Mouse (Mus musculus): Measurements from ENCODE around the gene Prune1. TPM values are rescaled to one million over a fixed set of nuclear protein-coding genes. Genes with fewer than 3 reads are reported as not detected.

Prune1 gene
- polyA plus RNA-seq, 1 experiment from 2014 or later, result 29.8 TPM

GRCm38 (mm10) chr3:95313476-95313875 lies 31.6 kb upstream of the Prune1 start:
- Histone ChIP-seq H3K4me1 (ENCODE audit: control insufficient read depth in 2 of 2, insufficient read depth in 2 of 2, low read length in 2 of 2) (peaks cover 21 to 26% of the 10 kb centered on the region in 2 experiments), H3K9me3 (ENCODE audit: control insufficient read depth, low read length) (no peaks in the 10 kb centered on the region), H3K27ac (replicated peaks in 1 of 2; ENCODE audit: control insufficient read depth in 1 of 2, insufficient read depth in 1 of 2, low read depth in 2 of 2, low read length in 2 of 2) (no peak overlapping the region), H3K27me3 (ENCODE audit: control insufficient read depth, insufficient read depth, low read length) (no peaks in the 10 kb centered on the region), H3K36me3 (ENCODE audit: control insufficient read depth, insufficient read depth, low read length) (no peaks in the 10 kb centered on the region), H3K9ac (ENCODE audit: low read length) (no peak overlapping the region), H3K4me2 (ENCODE audit: low read length) (no peak overlapping the region), H3K4me3 (ENCODE audit: control insufficient read depth in 1 of 2, insufficient read depth in 1 of 2, low read depth in 1 of 2, low read length in 2 of 2) (no peak overlapping the region)
- 51% methylated on average over 7 of the region's 7 CpGs for WGBS
- ATAC-seq (ENCODE audit: insufficient number of reproducible peaks, insufficient read depth, low FRiP score, low read depth), result no peak

- WGBS, result 60% methylated on average over 6 of the region's 6 CpGs
- peaks cover 14 to 17% of the 10 kb centered on the region in 2 experiments for H3K4me1 ChIP-seq (ENCODE audit: control insufficient read depth in 2 of 2, insufficient read depth in 2 of 2, low read length in 2 of 2)
- H3K4me2 ChIP-seq (ENCODE audit: low read length), result no peak overlapping the region
- no peaks in the 10 kb centered on the region for H3K36me3 ChIP-seq (ENCODE audit: control insufficient read depth, insufficient read depth, low read length)
- no peaks in the 10 kb centered on the region for H3K27me3 ChIP-seq (ENCODE audit: control insufficient read depth, insufficient read depth, low read length)
- no peak for ATAC-seq (ENCODE audit: insufficient number of reproducible peaks, insufficient read depth, low FRiP score, low read depth)
- no peak overlapping the region for H3K27ac ChIP-seq (replicated peaks in 1 of 2; ENCODE audit: control insufficient read depth in 1 of 2, insufficient read depth in 1 of 2, low read depth in 2 of 2, low read length in 2 of 2)
- no peak overlapping the region for H3K9ac ChIP-seq (ENCODE audit: low read length)
- no peak overlapping the region for H3K4me3 ChIP-seq (ENCODE audit: control insufficient read depth in 1 of 2, insufficient read depth in 1 of 2, low read depth in 1 of 2, low read length in 2 of 2)
- no peaks in the 10 kb centered on the region for H3K9me3 ChIP-seq (ENCODE audit: control insufficient read depth, low read length)
Measured at GRCm38 (mm10) chr3:95312623-95313022, 30.7 kb upstream of the Prune1 start.

DNA sequence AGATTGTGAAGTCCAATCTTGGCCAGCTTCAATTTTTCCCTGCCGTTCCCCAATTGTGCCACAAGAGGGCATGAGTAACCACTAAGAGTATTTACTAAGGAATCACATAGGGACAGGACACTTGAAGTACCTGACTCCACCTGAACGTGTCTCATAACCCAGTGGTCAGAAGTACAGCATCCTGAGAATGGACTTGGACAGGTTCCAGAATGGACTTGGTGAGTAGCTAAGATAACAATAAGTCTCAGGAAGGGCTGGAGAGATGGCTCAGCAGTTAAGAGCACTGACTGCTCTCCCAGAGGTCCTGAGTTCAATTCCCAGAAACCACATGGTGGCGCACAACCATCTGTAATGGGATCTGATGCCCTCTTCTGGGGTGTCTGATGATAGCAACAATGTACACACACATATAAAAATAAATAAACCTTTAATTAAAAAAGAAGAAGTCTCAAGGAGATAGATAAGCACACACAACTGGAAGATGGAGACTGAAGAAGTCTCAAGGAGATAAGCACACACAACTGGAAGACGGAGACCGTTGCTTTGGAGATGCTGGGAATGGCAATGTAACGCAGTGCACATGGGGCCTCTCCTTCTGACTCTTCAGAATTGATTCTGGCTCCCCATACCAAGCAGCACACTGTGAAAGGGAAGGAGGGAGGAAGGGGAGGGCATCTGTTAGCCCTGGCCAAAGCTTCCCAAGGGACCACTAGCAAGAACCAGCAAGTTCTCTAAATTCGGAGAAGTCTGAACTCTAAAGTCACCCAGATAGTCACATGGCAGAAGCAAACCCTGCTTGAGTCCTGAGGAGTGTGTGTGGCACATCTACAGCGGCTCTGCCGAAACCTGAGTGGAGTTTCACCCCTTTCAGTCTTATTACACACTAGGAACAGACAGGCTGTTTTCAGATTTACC lies 29.3 kb upstream of the Prune1 start:
- WGBS, result 64% methylated on average over 9 of the region's 9 CpGs
- Histone ChIP-seq H3K4me2 (ENCODE audit: low read length) (no peak overlapping the region), H3K36me3 (ENCODE audit: control insufficient read depth, insufficient read depth, low read length) (no peaks in the 10 kb centered on the region), H3K27me3 (ENCODE audit: control insufficient read depth, insufficient read depth, low read length) (no peaks in the 10 kb centered on the region), H3K27ac (replicated peaks in 1 of 2; ENCODE audit: control insufficient read depth in 1 of 2, insufficient read depth in 1 of 2, low read depth in 2 of 2, low read length in 2 of 2) (no peak overlapping the region), H3K4me1 (ENCODE audit: control insufficient read depth in 2 of 2, insufficient read depth in 2 of 2, low read length in 2 of 2) (peaks cover 8 to 11% of the 10 kb centered on the region in 2 experiments), H3K9me3 (ENCODE audit: control insufficient read depth, low read length) (no peaks in the 10 kb centered on the region), H3K4me3 (ENCODE audit: control insufficient read depth in 1 of 2, insufficient read depth in 1 of 2, low read depth in 1 of 2, low read length in 2 of 2) (no peak overlapping the region), H3K9ac (ENCODE audit: low read length) (no peak overlapping the region)
- ATAC-seq (ENCODE audit: insufficient number of reproducible peaks, insufficient read depth, low FRiP score, low read depth), result no peak

GRCm38 (mm10) chr3:95310496-95310895 lies 28.6 kb upstream of the Prune1 start:
- Histone ChIP-seq H3K36me3 (ENCODE audit: control insufficient read depth, insufficient read depth, low read length) (no peaks in the 10 kb centered on the region), H3K4me3 (ENCODE audit: control insufficient read depth in 1 of 2, insufficient read depth in 1 of 2, low read depth in 1 of 2, low read length in 2 of 2) (no peak overlapping the region), H3K9ac (ENCODE audit: low read length) (no peak overlapping the region), H3K4me1 (ENCODE audit: control insufficient read depth in 2 of 2, insufficient read depth in 2 of 2, low read length in 2 of 2) (peaks cover 5 to 10% of the 10 kb centered on the region in 2 experiments; a peak in 3 of 4 replicates), H3K4me2 (ENCODE audit: low read length) (no peak overlapping the region), H3K27ac (replicated peaks in 1 of 2; ENCODE audit: control insufficient read depth in 1 of 2, insufficient read depth in 1 of 2, low read depth in 2 of 2, low read length in 2 of 2) (no peak overlapping the region), H3K9me3 (ENCODE audit: control insufficient read depth, low read length) (no peaks in the 10 kb centered on the region), H3K27me3 (ENCODE audit: control insufficient read depth, insufficient read depth, low read length) (no peaks in the 10 kb centered on the region)
- WGBS, result 54% methylated on average over 3 of the region's 3 CpGs
- no peak for ATAC-seq (ENCODE audit: insufficient number of reproducible peaks, insufficient read depth, low FRiP score, low read depth)

DNA sequence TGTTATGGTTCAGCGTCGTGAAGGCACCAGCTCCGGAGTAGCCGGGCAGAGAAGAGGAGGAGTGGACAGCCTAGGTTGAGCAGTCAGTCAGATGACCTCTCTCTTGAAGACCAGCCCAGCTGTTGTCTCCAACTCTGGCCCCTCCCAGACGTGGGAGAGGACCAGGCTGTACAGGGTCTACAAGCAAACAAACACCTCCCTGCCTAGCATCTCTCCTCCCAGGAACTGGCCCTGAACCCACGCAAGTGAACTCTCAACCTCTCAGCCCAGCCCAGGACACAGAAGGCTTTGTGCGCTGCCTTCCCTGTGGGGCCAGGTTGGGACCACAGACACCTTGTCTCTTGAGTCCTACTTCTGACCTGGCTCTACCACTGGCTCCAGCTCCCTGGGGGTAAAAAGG lies 25.2 kb upstream of the Prune1 start, which contains the start of gene Anxa9:
Gene Anxa9, minus strand, starts transcription at position 77 of the 400 bp plus-strand sequence.
- H3K4me1 ChIP-seq (ENCODE audit: control insufficient read depth in 2 of 2, insufficient read depth in 2 of 2, low read length in 2 of 2), result peaks cover 5 to 10% of the 10 kb centered on the region in 2 experiments; a peak in 3 of 4 replicates
- no peaks in the 10 kb centered on the region for H3K36me3 ChIP-seq (ENCODE audit: control insufficient read depth, insufficient read depth, low read length)
- ATAC-seq (ENCODE audit: insufficient number of reproducible peaks, insufficient read depth, low FRiP score, low read depth), result no peak
- H3K4me2 ChIP-seq (ENCODE audit: low read length), result no peak within 1 kb of the TSS
- no peak within 1 kb of the TSS for H3K4me3 ChIP-seq (ENCODE audit: control insufficient read depth in 1 of 2, insufficient read depth in 1 of 2, low read depth in 1 of 2, low read length in 2 of 2)
- H3K9me3 ChIP-seq (ENCODE audit: control insufficient read depth, low read length), result no peaks in the 10 kb centered on the region
- H3K27me3 ChIP-seq (ENCODE audit: control insufficient read depth, insufficient read depth, low read length), result no peaks in the 10 kb centered on the region
- H3K9ac ChIP-seq (ENCODE audit: low read length), result no peak within 1 kb of the TSS
- H3K27ac ChIP-seq (replicated peaks in 1 of 2; ENCODE audit: control insufficient read depth in 1 of 2, insufficient read depth in 1 of 2, low read depth in 2 of 2, low read length in 2 of 2), result no peak within 1 kb of the TSS
- 50% methylated on average over 7 of the region's 7 CpGs for WGBS

DNA sequence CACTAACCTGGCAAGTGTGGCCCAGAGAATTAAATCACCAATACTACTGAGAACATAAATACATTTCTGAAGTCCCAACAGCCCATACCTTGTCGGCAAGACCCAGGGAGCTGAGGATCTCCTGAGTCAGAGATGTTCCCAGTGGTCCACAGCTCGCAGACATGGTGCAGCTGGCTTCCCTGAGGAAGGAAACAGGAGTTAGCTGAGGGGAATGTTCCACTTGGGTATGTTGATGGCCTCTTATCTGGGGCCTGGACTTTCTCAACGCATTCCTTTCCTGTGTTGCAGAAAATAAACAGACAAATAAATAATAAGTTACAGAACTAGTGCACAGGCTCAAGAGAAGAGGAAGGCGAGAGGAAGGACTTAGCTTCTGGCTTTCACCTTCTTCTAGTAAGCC lies 24.4 kb upstream of the Prune1 start:
- Histone ChIP-seq H3K36me3 (ENCODE audit: control insufficient read depth, insufficient read depth, low read length) (no peaks in the 10 kb centered on the region), H3K4me3 (ENCODE audit: control insufficient read depth in 1 of 2, insufficient read depth in 1 of 2, low read depth in 1 of 2, low read length in 2 of 2) (no peak overlapping the region), H3K9ac (ENCODE audit: low read length) (no peak overlapping the region), H3K27ac (replicated peaks in 1 of 2; ENCODE audit: control insufficient read depth in 1 of 2, insufficient read depth in 1 of 2, low read depth in 2 of 2, low read length in 2 of 2) (no peak overlapping the region), H3K27me3 (ENCODE audit: control insufficient read depth, insufficient read depth, low read length) (no peaks in the 10 kb centered on the region), H3K4me2 (ENCODE audit: low read length) (no peak overlapping the region), H3K4me1 (ENCODE audit: control insufficient read depth in 2 of 2, insufficient read depth in 2 of 2, low read length in 2 of 2) (peaks cover 5 to 10% of the 10 kb centered on the region in 2 experiments; a peak in 3 of 4 replicates), H3K9me3 (ENCODE audit: control insufficient read depth, low read length) (no peaks in the 10 kb centered on the region)
- ATAC-seq (ENCODE audit: insufficient number of reproducible peaks, insufficient read depth, low FRiP score, low read depth), result no peak
- 22% methylated on average over 4 of the region's 4 CpGs for WGBS

- Histone ChIP-seq H3K27ac (replicated peaks in 1 of 2; ENCODE audit: control insufficient read depth in 1 of 2, insufficient read depth in 1 of 2, low read depth in 2 of 2, low read length in 2 of 2) (no peak overlapping the region), H3K9me3 (ENCODE audit: control insufficient read depth, low read length) (no peaks in the 10 kb centered on the region), H3K4me3 (ENCODE audit: control insufficient read depth in 1 of 2, insufficient read depth in 1 of 2, low read depth in 1 of 2, low read length in 2 of 2) (no peak overlapping the region), H3K4me2 (ENCODE audit: low read length) (no peak overlapping the region), H3K27me3 (ENCODE audit: control insufficient read depth, insufficient read depth, low read length) (no peaks in the 10 kb centered on the region), H3K36me3 (ENCODE audit: control insufficient read depth, insufficient read depth, low read length) (no peaks in the 10 kb centered on the region), H3K4me1 (ENCODE audit: control insufficient read depth in 2 of 2, insufficient read depth in 2 of 2, low read length in 2 of 2) (peaks cover 3 to 4% of the 10 kb centered on the region in 2 experiments), H3K9ac (ENCODE audit: low read length) (no peak overlapping the region)
- WGBS, result 73% methylated on average over 3 of the region's 3 CpGs
- ATAC-seq (ENCODE audit: insufficient number of reproducible peaks, insufficient read depth, low FRiP score, low read depth), result no peak
Measured at GRCm38 (mm10) chr3:95301204-95301796, 19.4 kb upstream of the Prune1 start.
